Mouse (Mus musculus) bone marrow, adult 2 months (tissue): Measurements from ENCODE around the gene Ahcyl2.

Experiments used
- CTCF ChIP-seq: fragments of 200-500 bp; IDR thresholded peaks from 2 replicates; pipeline ENCODE4 v1.5.1; 2011; ENCODE audit warnings: low read length, control low read depth; ENCODE audit not compliant: control insufficient read depth, insufficient read depth
- POLR2A ChIP-seq: fragments of 200-500 bp; IDR thresholded peaks from 2 replicates; pipeline ENCODE4 v1.6.1; 2011; ENCODE audit warnings: low read depth, mild to moderate bottlenecking, control low read depth, low read length, borderline replicate concordance; ENCODE audit not compliant: control insufficient read depth

DNA sequence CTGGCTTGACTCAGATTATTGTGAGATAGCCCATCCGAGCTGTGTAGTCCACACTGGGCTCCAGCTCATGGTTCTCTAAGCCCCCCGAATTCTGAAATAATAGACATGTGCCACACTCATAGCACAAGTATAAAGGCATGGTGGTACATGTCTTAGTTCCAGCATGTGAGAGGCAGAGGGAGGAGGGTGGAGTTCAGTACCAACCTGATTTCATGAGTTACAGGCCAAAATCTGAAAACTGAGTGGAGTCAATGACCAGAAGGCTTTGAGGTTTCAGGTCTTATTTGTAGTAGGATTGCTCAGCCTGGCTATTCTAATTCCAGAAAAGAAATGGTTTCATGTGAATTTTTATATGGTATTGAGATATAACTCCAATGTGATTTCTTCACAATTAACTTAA, 44.3 kb downstream of the Ahcyl2 start:
- no peak for TF ChIP-seq CTCF
- TF ChIP-seq POLR2A, result no peak
